Mouse (Mus musculus) kidney, postnatal 0 days (tissue): ENCODE measurements around the gene Rarg. TPM values are rescaled to one million over a fixed set of nuclear protein-coding genes. Genes with fewer than 3 reads are reported as not detected.

Experiments
- ATAC-seq: fragments of 200-750 bp; cut with Nextera tagmentation; replicated peaks from 2 replicates; pipeline ENCODE4 v1.8.0; 2017; ENCODE audit warnings: low read depth, moderate number of reproducible peaks, moderate TSS enrichment, moderate library complexity; ENCODE audit not compliant: low FRiP score
- DNase-seq: peaks from one replicate; pipeline ENCODE4 v3.0.0-alpha.2; 2016; ENCODE audit warnings: low spot score
- H3K27ac ChIP-seq: fragments of 300-500 bp; sonication (generic); 2 replicates; pipeline ENCODE4 v1.5.1; 2014; ENCODE audit warnings: mild to moderate bottlenecking
- H3K27me3 ChIP-seq: fragments of 300-500 bp; sonication (generic); 2 replicates; pipeline ENCODE4 v1.6.1; 2014; ENCODE audit warnings: low read length, mixed read lengths; ENCODE audit not compliant: insufficient read depth
- H3K36me3 ChIP-seq: fragments of 300-500 bp; sonication (generic); 2 replicates; pipeline ENCODE4 v1.6.1; 2014; ENCODE audit warnings: low read length, mixed read lengths; ENCODE audit not compliant: insufficient read depth
- H3K4me1 ChIP-seq: fragments of 300-500 bp; sonication (generic); replicated peaks from 2 replicates; pipeline ENCODE4 v1.6.1; 2014; ENCODE audit warnings: antibody characterized with exemption, low read length, mixed read lengths; ENCODE audit not compliant: insufficient read depth
- H3K4me2 ChIP-seq: fragments of 300-500 bp; sonication (generic); 2 replicates; pipeline ENCODE4 v1.6.1; 2014; ENCODE audit warnings: mild to moderate bottlenecking, low read length, moderate library complexity, mixed read lengths
- H3K4me3 ChIP-seq: fragments of 300-500 bp; sonication (generic); replicated peaks from 2 replicates; pipeline ENCODE4 v1.5.1; 2014; ENCODE audit warnings: low read depth, low read length
- H3K9ac ChIP-seq: fragments of 300-500 bp; sonication (generic); 2 replicates; pipeline ENCODE4 v1.6.1; 2014; ENCODE audit warnings: low read depth, low read length
- H3K9me3 ChIP-seq: fragments of 300-500 bp; sonication (generic); replicated peaks from 2 replicates; pipeline ENCODE4 v1.6.1; 2016; ENCODE audit warnings: low read length, inconsistent platforms, mixed read lengths
- CTCF ChIP-seq: IDR thresholded peaks from 2 replicates; pipeline ENCODE4 v1.5.1; 2016; ENCODE audit warnings: antibody characterized with exemption, low read depth, mild to moderate bottlenecking, moderate library complexity
- WGBS: fragments of 180-500 bp; shearing (Covaris S2); extraction: QIAGEN DNeasy Blood & Tissue Kit; methylation state at CpG from one replicate; pipeline ENCODE4 v1.1.7; 2014; 5-methylcytosine and 5-hydroxymethylcytosine counted together
- polyA plus RNA-seq: library from polyadenylated mRNA; unstranded; fragments of >200 nt; fragmentation: Nextera tagmentation; extraction: Ambion mirVana; gene quantifications from 2 replicates; pipeline ENCODE4 v1.2.1, GENCODE M21; 2015

The Rarg gene
- polyA plus RNA-seq, 1 experiment from 2014 or later: 23.2 TPM

- 66% methylated on average over 8 of the region's 8 CpGs for WGBS
- no peak overlapping the region for H3K4me2 ChIP-seq
- no peaks in the 10 kb centered on the region for H3K9me3 ChIP-seq
- no peak overlapping the region for H3K27ac ChIP-seq
- no peak for TF ChIP-seq CTCF
- ATAC-seq: no peak
- no peak for DNase-seq
- H3K9ac ChIP-seq: no peak overlapping the region
- peaks cover 9% of the 10 kb centered on the region for H3K36me3 ChIP-seq
- H3K4me1 ChIP-seq: peaks cover 13% of the 10 kb centered on the region; the same call in 1 of the 2 replicates
- H3K4me3 ChIP-seq: no peak overlapping the region
- H3K27me3 ChIP-seq: no peaks in the 10 kb centered on the region
Measured at GRCm38 (mm10) chr15:102282463-102283292, 25.4 kb upstream of the Rarg start.

GRCm38 (mm10) chr15:102280623-102281022 lies 23.3 kb upstream of the Rarg start:
- peaks cover 13% of the 10 kb centered on the region; the same call in 1 of the 2 replicates for H3K4me1 ChIP-seq
- no peak overlapping the region; the same call in 1 of the 2 replicates for H3K9ac ChIP-seq
- peak overlapping the region; percentile 95 for H3K4me2 ChIP-seq
- H3K27me3 ChIP-seq: no peaks in the 10 kb centered on the region
- DNase-seq (no peak), ATAC-seq (no peak)
- no peak overlapping the region for H3K4me3 ChIP-seq
- no peak for TF ChIP-seq CTCF
- peaks cover 9% of the 10 kb centered on the region for H3K36me3 ChIP-seq
- WGBS: 95% methylated on average over 19 of the region's 19 CpGs
- H3K9me3 ChIP-seq: no peaks in the 10 kb centered on the region
- H3K27ac ChIP-seq: no peak overlapping the region

GRCm38 (mm10) chr15:102279783-102280520 lies 22.6 kb upstream of the Rarg start:
- ATAC-seq: peak; percentile 14
- no peak for TF ChIP-seq CTCF
- H3K9ac ChIP-seq: peak overlapping the region; percentile 86
- H3K4me2 ChIP-seq: peak overlapping the region; percentile 95
- peaks cover 13% of the 10 kb centered on the region; the same call in 1 of the 2 replicates for H3K4me1 ChIP-seq
- peaks cover 9% of the 10 kb centered on the region for H3K36me3 ChIP-seq
- no peaks in the 10 kb centered on the region for H3K27me3 ChIP-seq
- DNase-seq: no peak
- peak overlapping the region; percentile 91 for H3K27ac ChIP-seq
- H3K4me3 ChIP-seq: peak overlapping the region; percentile 94
- no peaks in the 10 kb centered on the region for H3K9me3 ChIP-seq
- 24% methylated on average over 13 of the region's 13 CpGs for WGBS

GRCm38 (mm10) chr15:102279092-102279782 lies 21.9 kb upstream of the Rarg start, which contains the start of gene Mfsd5:
Mfsd5 (plus strand) TSS chr15:102279454.
- no peaks in the 10 kb centered on the region for H3K27me3 ChIP-seq
- peaks cover 13% of the 10 kb centered on the region; the same call in 1 of the 2 replicates for H3K4me1 ChIP-seq
- peak; percentile 96 for ATAC-seq

GRCm38 (mm10) chr15:102278726-102279091 lies 21.4 kb upstream of the Rarg start:
- peak overlapping the region; percentile 94 for H3K4me3 ChIP-seq
- H3K4me1 ChIP-seq: peaks cover 13% of the 10 kb centered on the region; the same call in 1 of the 2 replicates
- WGBS: 41% methylated on average over 7 of the region's 7 CpGs
- no peaks in the 10 kb centered on the region for H3K27me3 ChIP-seq
- DNase-seq (no peak), ATAC-seq (no peak)
- TF ChIP-seq CTCF: no peak
- peak overlapping the region; percentile 95 for H3K4me2 ChIP-seq
- H3K9me3 ChIP-seq: no peaks in the 10 kb centered on the region
- peaks cover 9% of the 10 kb centered on the region for H3K36me3 ChIP-seq
- peak overlapping the region; percentile 86 for H3K9ac ChIP-seq
- H3K27ac ChIP-seq: peak overlapping the region; percentile 91

More at GRCm38 (mm10) chr15:102279092-102279782, 21.9 kb upstream of the Rarg start, which contains the start of gene Mfsd5:
- peak within 1 kb of the TSS; percentile 91 for H3K27ac ChIP-seq
- H3K36me3 ChIP-seq: peaks cover 9% of the 10 kb centered on the region
- peak; percentile 95 for DNase-seq
- peak within 1 kb of the TSS; percentile 94 for H3K4me3 ChIP-seq
- H3K4me2 ChIP-seq: peak within 1 kb of the TSS; percentile 95
- no peaks in the 10 kb centered on the region for H3K9me3 ChIP-seq
- H3K9ac ChIP-seq: peak within 1 kb of the TSS; percentile 86
- peak; percentile 56 for TF ChIP-seq CTCF
- under 1% methylated on average over 64 of the region's 65 CpGs for WGBS
